Mouse (Mus musculus): ENCODE measurements around the gene Pou5f1. TPM values are rescaled to one million over a fixed set of nuclear protein-coding genes. Genes with fewer than 3 reads are reported as not detected.

Gene Pou5f1
- polyA plus RNA-seq, 1 experiment, result not detected

DNA sequence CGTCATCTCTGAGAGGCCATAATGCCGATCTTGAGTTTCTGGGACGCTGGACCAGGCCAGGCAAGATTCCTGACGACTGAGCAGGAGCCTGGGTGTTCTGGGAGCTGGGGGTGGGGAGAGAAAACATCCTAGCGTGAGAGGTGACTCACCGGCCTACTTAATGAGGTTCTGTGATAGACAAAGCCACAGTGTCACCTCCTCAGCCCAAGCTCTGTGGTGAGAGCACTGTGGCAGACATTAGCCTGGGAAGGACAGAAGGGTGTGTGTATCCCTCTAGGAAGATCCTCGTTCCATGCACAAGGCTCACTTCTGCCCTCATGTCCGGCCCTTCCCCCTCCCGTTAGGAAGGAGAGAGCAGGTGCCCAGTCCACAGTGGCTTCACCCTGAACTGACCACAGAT lies 51.5 kb downstream of the Pou5f1 start:
- peaks cover 30% of the 10 kb centered on the region for H3K9me3 ChIP-seq
- H3K4me3 ChIP-seq (replicated peaks), result no peak overlapping the region

DNA sequence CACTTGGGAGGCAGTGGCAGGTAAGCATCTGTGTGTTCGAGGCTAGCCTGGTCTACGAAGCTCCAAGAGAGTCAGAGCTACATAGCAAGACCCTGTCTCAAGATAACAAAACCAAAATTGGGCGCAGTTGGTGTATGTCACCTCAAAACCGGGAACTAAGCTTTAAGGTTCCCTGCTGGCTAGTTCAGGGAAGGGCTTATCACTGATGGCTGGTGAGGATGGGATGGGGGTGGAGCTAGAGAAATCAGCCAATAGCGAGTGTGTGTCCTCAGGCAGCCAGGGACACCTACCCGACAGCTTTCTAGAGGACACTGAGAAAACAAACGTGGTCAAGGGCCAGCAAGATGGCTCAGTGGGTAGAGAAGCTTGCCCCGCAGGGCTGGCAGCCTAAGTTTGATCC lies 52.4 kb downstream of the Pou5f1 start:
- Histone ChIP-seq H3K4me3 (replicated peaks) (no peak overlapping the region), H3K9me3 (peaks cover 30% of the 10 kb centered on the region), H3K36me3 (replicated peaks; ENCODE audit: low read length) (no peaks in the 10 kb centered on the region), H3K27me3 (replicated peaks) (peaks cover 45% of the 10 kb centered on the region), H3K4me1 (no peaks in the 10 kb centered on the region; the same call in 1 of the 2 replicates)
- TF ChIP-seq GATA1 (IDR thresholded peaks at IDR 0.05; ENCODE audit: borderline replicate concordance, low read length) (no peak), FLI1 (IDR thresholded peaks at IDR 0.05; ENCODE audit: low read length) (no peak)

More for the DNA sequence above, 51.5 kb downstream of the Pou5f1 start:
- no peaks in the 10 kb centered on the region; the same call in 1 of the 2 replicates for H3K4me1 ChIP-seq
- H3K27me3 ChIP-seq (replicated peaks), result peaks cover 46% of the 10 kb centered on the region
- no peaks in the 10 kb centered on the region for H3K36me3 ChIP-seq (replicated peaks; ENCODE audit: low read length)
- TF ChIP-seq GATA1 (IDR thresholded peaks at IDR 0.05; ENCODE audit: borderline replicate concordance, low read length) (no peak), FLI1 (IDR thresholded peaks at IDR 0.05; ENCODE audit: low read length) (no peak)

Other genes starting within 250 kb of the Pou5f1 start
- 170 and 362 TPM in 2 replicates for gene H2-D1, start 243.3 kb upstream of the Pou5f1 start, polyA plus RNA-seq (2012; ENCODE audit: insufficient read depth, low replicate concordance)
- 1.5 and 7.3 TPM in 2 replicates for gene H2-Q1, start 185.6 kb upstream of the Pou5f1 start, polyA plus RNA-seq (2012; ENCODE audit: insufficient read depth, low replicate concordance)
- 6.7 TPM in 1 of 2 replicates, not detected in the other for gene H2-Q2, start 163.8 kb upstream of the Pou5f1 start, polyA plus RNA-seq (2012; ENCODE audit: insufficient read depth, low replicate concordance)
- 13.9 and 46.4 TPM in 2 replicates for gene H2-Q4, start 126.4 kb upstream of the Pou5f1 start, polyA plus RNA-seq (2012; ENCODE audit: insufficient read depth, low replicate concordance)
- 2.5 and 4.2 TPM in 2 replicates for gene H2-Q6, start 81.2 kb upstream of the Pou5f1 start, polyA plus RNA-seq (2012; ENCODE audit: insufficient read depth, low replicate concordance)
- 3.2 and 20.1 TPM in 2 replicates for gene H2-Q7, start 66.9 kb upstream of the Pou5f1 start, polyA plus RNA-seq (2012; ENCODE audit: insufficient read depth, low replicate concordance)
- gene H2-Q10, start 35.9 kb upstream of the Pou5f1 start, polyA plus RNA-seq (2012; ENCODE audit: insufficient read depth, low replicate concordance), result 0.27 and 2.5 TPM in 2 replicates
- gene Tcf19, start 10.8 kb downstream of the Pou5f1 start, polyA plus RNA-seq (2012; ENCODE audit: insufficient read depth, low replicate concordance), result 16.3 and 17.5 TPM in 2 replicates
- gene Cchcr1, start 11.1 kb downstream of the Pou5f1 start, polyA plus RNA-seq (2012; ENCODE audit: insufficient read depth, low replicate concordance), result 3.2 and 10.5 TPM in 2 replicates
- 3.7 TPM in 1 of 2 replicates, not detected in the other for gene Psors1c2, start 27.2 kb downstream of the Pou5f1 start, polyA plus RNA-seq (2012; ENCODE audit: insufficient read depth, low replicate concordance)
- gene Cdsn, start 46.1 kb downstream of the Pou5f1 start, polyA plus RNA-seq (2012; ENCODE audit: insufficient read depth, low replicate concordance), result not detected in 2 replicates
- gene 2300002M23Rik, start 61.4 kb downstream of the Pou5f1 start, polyA plus RNA-seq (2012; ENCODE audit: insufficient read depth, low replicate concordance), result not detected in 2 replicates
- gene Sfta2, start 95.5 kb downstream of the Pou5f1 start, polyA plus RNA-seq (2012; ENCODE audit: insufficient read depth, low replicate concordance), result not detected in 2 replicates
- 0.55 TPM in 1 of 2 replicates, not detected in the other for gene Gm9573, start 120.6 kb downstream of the Pou5f1 start, polyA plus RNA-seq (2012; ENCODE audit: insufficient read depth, low replicate concordance)
- not detected in 2 replicates for gene Mucl3, start 137.7 kb downstream of the Pou5f1 start, polyA plus RNA-seq (2012; ENCODE audit: insufficient read depth, low replicate concordance)
- gene Vars2, start 161.6 kb downstream of the Pou5f1 start, polyA plus RNA-seq (2012; ENCODE audit: insufficient read depth, low replicate concordance), result 42.1 and 49.7 TPM in 2 replicates
- 7.8 and 10.8 TPM in 2 replicates for gene Gtf2h4, start 167.7 kb downstream of the Pou5f1 start, polyA plus RNA-seq (2012; ENCODE audit: insufficient read depth, low replicate concordance)
- not detected in 2 replicates for gene Ddr1, start 198.6 kb downstream of the Pou5f1 start, polyA plus RNA-seq (2012; ENCODE audit: insufficient read depth, low replicate concordance)

Data from megakaryocyte, embryonic 14.5 days (primary cell).